In the genomic region with DNA sequence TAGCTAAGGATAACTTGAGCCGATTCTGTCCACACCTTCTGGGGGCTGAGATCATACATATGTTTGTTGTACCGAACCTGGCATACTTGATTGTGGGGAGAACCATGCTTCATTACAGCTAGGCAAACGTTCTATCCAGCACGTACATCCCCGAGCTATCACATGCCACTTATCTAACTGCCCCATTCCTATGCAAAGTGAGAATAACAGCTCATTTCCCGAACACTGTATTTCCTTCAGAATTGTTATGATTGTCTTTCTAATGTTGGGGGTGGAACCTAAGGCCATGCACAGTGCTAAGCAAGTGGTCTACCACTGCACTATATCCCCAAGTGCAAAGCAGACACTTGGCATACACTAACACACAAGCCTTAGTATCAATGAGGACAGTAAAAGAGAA, we compare ENCODE assay signal across 20 mouse cellular contexts. TPM values are rescaled to one million over a fixed set of nuclear protein-coding genes. Genes with fewer than 3 reads are reported as not detected.
DNase-seq lines count a peak whose midpoint lies in the region; TF ChIP-seq lines count a peak whose summit lies in the region.
"Had no signal": no experiment of that assay in that cellular context is flagged by ENCODE, and none has a peak within 500 bp of the region (broad histone marks: within the 10 kb centered on the region; RNA-seq: fewer than 3 reads in every experiment).

No protein-coding gene starts in this region.

- in situ Hi-C loops in CH12.LX (cut with MboI; ENCODE audit: low pct_ligation_motif_present, low pct_unique_long_range_greater_than_20kb, low sequenced_read_pairs) (no loop called here), ES-E14 (cut with MboI; ENCODE audit: low sequenced_read_pairs in 2 of 2, unreplicated experiment in 2 of 2) (no loop called here)

- dilution Hi-C loops in CH12.LX (cut with MboI; ENCODE audit: extremely low pct_ligation_motif_present, extremely low pct_unique_long_range_greater_than_20kb, low sequenced_read_pairs): no loop called here

- TF ChIP-seq RAD21 in CH12.LX (IDR thresholded peaks at IDR 0.05; ENCODE audit: low read depth, low read length): no peak

- H3K9ac ChIP-seq in CH12.LX (ENCODE audit: insufficient read depth, low read depth): no peak overlapping the region
- H3K9ac ChIP-seq in ES-Bruce4 (ENCODE audit: low read depth, poor library complexity, severe bottlenecking): no peak overlapping the region
- no peak overlapping the region for H3K9ac ChIP-seq in ES-E14 (ENCODE audit: insufficient read depth, low read depth, low read length, poor library complexity, severe bottlenecking)
- H3K9ac ChIP-seq: embryonic facial prominence, embryonic 12.5 days; forebrain, embryonic 13.5 days; forebrain, embryonic 15.5 days; forebrain, postnatal 0 days had no signal

- TF ChIP-seq POLR2A in CH12.LX (IDR thresholded peaks at IDR 0.05; ENCODE audit: low read depth, low read length) (no peak), ES-Bruce4 (IDR thresholded peaks at IDR 0.05; ENCODE audit: insufficient read depth, low read length) (no peak)

- H3K4me1 ChIP-seq in CH12.LX (ENCODE audit: control insufficient read depth in 1 of 2, insufficient read depth in 2 of 2): 0 out of 4 replicates have a peak, but pooled peaks cover 0 to 4% of the 10 kb centered on the region in 2 experiments
- H3K4me1 ChIP-seq in ES-Bruce4 (ENCODE audit: control insufficient read depth, insufficient read depth, low read length): no peaks in the 10 kb centered on the region
- peaks cover 0 to 20% of the 10 kb centered on the region in 2 experiments; a peak in 3 of 4 replicates for H3K4me1 ChIP-seq in ES-E14 (ENCODE audit: control insufficient read depth in 2 of 2, insufficient read depth in 2 of 2, low read length in 2 of 2, poor library complexity in 1 of 2)
- H3K4me1 ChIP-seq: embryonic facial prominence, embryonic 10.5 days; embryonic facial prominence, embryonic 12.5 days; forebrain, embryonic 13.5 days; forebrain, embryonic 15.5 days had no signal

- H3K4me2 ChIP-seq in CH12.LX (ENCODE audit: insufficient read depth, low read depth, poor library complexity, severe bottlenecking): no peak overlapping the region
- H3K4me2 ChIP-seq: embryonic facial prominence, embryonic 12.5 days; forebrain, embryonic 13.5 days; forebrain, embryonic 15.5 days had no signal

- H3K9me3 ChIP-seq in CH12.LX (replicated peaks; ENCODE audit: low read length) (no peaks in the 10 kb centered on the region), ES-Bruce4 (replicated peaks; ENCODE audit: control insufficient read depth, insufficient read depth, low read length, poor library complexity, severe bottlenecking) (no peaks in the 10 kb centered on the region), ES-E14 (ENCODE audit: control insufficient read depth, insufficient read depth, low read depth, low read length) (no peaks in the 10 kb centered on the region)
- H3K9me3 ChIP-seq: embryonic facial prominence, embryonic 10.5 days; embryonic facial prominence, embryonic 12.5 days; forebrain, embryonic 13.5 days; forebrain, embryonic 15.5 days had no signal

- H3K27me3 ChIP-seq in CH12.LX (replicated peaks) (no peaks in the 10 kb centered on the region), ES-Bruce4 (ENCODE audit: control insufficient read depth, insufficient read depth, low read length, poor library complexity, severe bottlenecking) (no peaks in the 10 kb centered on the region)
- H3K27me3 ChIP-seq: embryonic facial prominence, embryonic 12.5 days; forebrain, embryonic 13.5 days; forebrain, embryonic 15.5 days had no signal

- H3K27ac ChIP-seq in CH12.LX (ENCODE audit: insufficient read depth, low read depth) (no peak overlapping the region), ES-Bruce4 (ENCODE audit: insufficient read depth, low read length) (peak overlapping the region; percentile 21), ES-E14 (ENCODE audit: insufficient read depth, low read depth, low read length, poor library complexity, severe bottlenecking) (peak overlapping the region; percentile 56)
- H3K27ac ChIP-seq: embryonic facial prominence, embryonic 10.5 days; embryonic facial prominence, embryonic 12.5 days; forebrain, embryonic 13.5 days; forebrain, embryonic 15.5 days had no signal

- H3K36me3 ChIP-seq in CH12.LX (replicated peaks in 1 of 2; ENCODE audit: control insufficient read depth in 1 of 2, insufficient read depth in 1 of 2, low read length in 1 of 2) (peaks cover 59 to 89% of the 10 kb centered on the region in 2 experiments), ES-Bruce4 (ENCODE audit: control insufficient read depth, insufficient read depth, low read length, poor library complexity, severe bottlenecking) (peaks cover 31% of the 10 kb centered on the region), ES-E14 (ENCODE audit: control insufficient read depth, insufficient read depth, low read length, poor library complexity, severe bottlenecking) (peaks cover 21% of the 10 kb centered on the region)

- H3K79me2 ChIP-seq in CH12.LX (replicated peaks; ENCODE audit: control insufficient read depth, extremely low read depth, insufficient read depth, poor library complexity, severe bottlenecking): no peaks in the 10 kb centered on the region

- no peak overlapping the region for H3K4me3 ChIP-seq in CH12.LX (replicated peaks in 1 of 3; ENCODE audit: low read depth in 2 of 3, low read length in 2 of 3, poor library complexity in 1 of 3)
- H3K4me3 ChIP-seq in ES-Bruce4 (ENCODE audit: low read depth, low read length): no peak overlapping the region
- H3K4me3 ChIP-seq in ES-E14 (ENCODE audit: insufficient read depth in 1 of 2, low read depth in 1 of 2, low read length in 2 of 2, poor library complexity in 1 of 2, severe bottlenecking in 1 of 2): no peak overlapping the region
- H3K4me3 ChIP-seq: embryonic facial prominence, embryonic 10.5 days; embryonic facial prominence, embryonic 12.5 days; forebrain, embryonic 13.5 days; forebrain, embryonic 15.5 days had no signal

- TF ChIP-seq CTCF in CH12.LX (conservative IDR thresholded peaks at IDR 0.05 in 1 of 2, IDR thresholded peaks at IDR 0.05 in 1 of 2; ENCODE audit: low read depth in 2 of 2, low read length in 2 of 2) (no peak), ES-Bruce4 (IDR thresholded peaks at IDR 0.05; ENCODE audit: low read depth, low read length) (no peak)

- no peak for TF ChIP-seq EP300 in CH12.LX (IDR thresholded peaks at IDR 0.05; ENCODE audit: low read length)
- no peak for TF ChIP-seq EP300 in ES-Bruce4 (IDR thresholded peaks at IDR 0.05; ENCODE audit: insufficient read depth, low read depth, low read length)

- DNase-seq in CH12.LX (ENCODE audit: extremely low read depth): no peak
- DNase-seq in ES-E14 (ENCODE audit: low read depth, low spot score): peak; percentile 38
- DNase-seq in ZHBTc4 (ENCODE audit: low read depth, low spot score): peak; percentile 70
- DNase-seq in heart, postnatal 4 days: no peak
- no peak for DNase-seq in kidney, postnatal 4 days
- DNase-seq in neural tube, embryonic 10.5 days (ENCODE audit: extremely low spot score, low spot score): no peak
- DNase-seq: adrenal gland, adult 2 months; adrenal gland, postnatal 10 days; adrenal gland, postnatal 25 days; B cell, adult 2 months; cerebellum, adult 18-20 months; cerebellum, adult 9-10 months; cerebellum, postnatal 10 days; cerebellum, postnatal 25 days; forebrain, postnatal 0 days had no signal

TF ChIP-seq in CH12.LX, 34 proteins besides CTCF, POLR2A, EP300 and RAD21:
- TF ChIP-seq SMC3 (IDR thresholded peaks at IDR 0.05; ENCODE audit: low read depth, low read length): no peak
- peak; percentile 73; the same call in 1 of the 2 replicates for TF ChIP-seq POLR2AphosphoS2 (IDR thresholded peaks at IDR 0.05; ENCODE audit: low read depth, low read length)
TF ChIP-seq in CH12.LX: peak in this region for 1.

TF ChIP-seq in ES-E14, 5 proteins besides CTCF, POLR2A, EP300 and RAD21:
- TF ChIP-seq HCFC1 (IDR thresholded peaks at IDR 0.05; ENCODE audit: borderline replicate concordance, insufficient read depth, low read length) (no peak), CHD2 (IDR thresholded peaks at IDR 0.05; ENCODE audit: low read depth, low read length) (no peak), MAFK (IDR thresholded peaks at IDR 0.05; ENCODE audit: insufficient read depth, low read depth, low read length) (no peak), ZC3H11A (IDR thresholded peaks at IDR 0.05; ENCODE audit: borderline replicate concordance, low read depth, low read length) (no peak), ZNF384 (IDR thresholded peaks at IDR 0.05; ENCODE audit: low read depth, low read length) (no peak)

RNA-seq across cellular contexts. Expression of gene Mdm4, which starts 49.1 kb away (rescaled TPM):
- total RNA-seq in CH12.LX (2012; rRNA removed): 84.5 and 107 TPM in 2 replicates
- 66.5 and 68.3 TPM in 2 replicates for total RNA-seq in CH12.LX (2014; rRNA removed)
- 78.9 and 79.0 TPM in 2 replicates for polyA plus RNA-seq in CH12.LX (2012; ENCODE audit: insufficient read length, low read depth)
- 484 and 490 TPM in 2 replicates for polyA plus RNA-seq in ES-Bruce4 (2011; ENCODE audit: insufficient read depth, insufficient read length, low read depth, missing spikeins)
- total RNA-seq in ES-E14 (2012; rRNA removed): 136 and 254 TPM in 2 replicates
- total RNA-seq in heart, postnatal 4 days (2021): 10 to 100 TPM; 55.1 to 59.8 TPM

Comparison
In these comparisons a context has a peak if more than half of its experiments do, and no peak if none do; other contexts are left out.
1. DNase-seq: peak in ES-E14 (single experiment) and ZHBTc4 (single experiment); none in CH12.LX (single experiment), heart, postnatal 4 days (single experiment), kidney, postnatal 4 days (0 of 2) and neural tube, embryonic 10.5 days (single experiment).